Mouse (Mus musculus) layer of hippocampus, postnatal 14 days (tissue): ENCODE data around the gene Myh6. TPM values are rescaled to one million over a fixed set of nuclear protein-coding genes. Genes with fewer than 3 reads are reported as not detected.
"Not testable (repeated sequence)": the region's sequence is repeated elsewhere in the genome, so short reads cannot be mapped to it uniquely, and the experiment has no call there.

Experiments used
- DNase-seq, 2 experiments: peaks; one replicate each; pipeline ENCODE4 v3.0.0; 2021 to 2022; ENCODE audit warnings: low spot score in 2 of 2, mixed read lengths in 1 of 2
- total RNA-seq, 2 experiments: library from RNA; stranded (reverse); gene quantifications; 2 replicates each; pipeline ENCODE4 v1.2.3; 2021

The Myh6 gene
- total RNA-seq, 2 experiments from 2014 or later: 2.0 to 2.8 TPM

DNA sequence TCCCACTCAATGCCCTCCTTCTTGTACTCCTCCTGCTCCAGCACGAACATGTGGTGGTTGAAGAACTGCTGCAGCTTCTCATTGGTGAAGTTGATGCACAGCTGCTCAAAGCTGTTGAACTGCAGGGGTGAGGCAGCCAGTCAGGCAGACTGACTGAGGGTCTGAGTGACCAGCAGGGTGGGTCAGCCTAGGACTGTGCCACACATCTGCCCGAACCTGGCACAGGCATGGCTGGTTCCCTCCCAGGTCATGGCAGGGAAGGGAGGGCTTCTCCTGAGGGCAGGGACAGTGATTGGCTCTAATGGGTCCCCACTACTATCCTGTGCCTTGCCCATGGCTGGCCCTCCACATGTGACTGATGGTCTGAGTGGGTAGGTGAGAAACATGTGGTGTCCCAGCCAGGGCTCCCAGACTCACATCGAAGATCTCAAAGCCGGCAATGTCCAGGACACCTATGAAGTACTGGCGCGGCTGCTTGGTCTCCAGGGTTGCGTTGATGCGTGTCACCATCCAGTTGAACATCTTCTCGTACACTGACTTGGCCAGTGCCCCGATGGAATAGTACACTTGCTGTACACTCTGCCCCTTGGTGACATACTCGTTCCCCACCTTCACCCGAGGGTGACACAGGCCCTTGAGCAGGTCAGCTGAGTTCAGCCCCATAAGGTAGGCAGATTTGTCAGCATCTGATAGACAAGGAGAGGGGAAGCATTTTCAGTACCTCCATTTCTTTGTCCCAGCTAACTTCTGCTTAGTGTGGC is 6.7 kb downstream of the Myh6 start:
- DNase-seq: not testable (repeated sequence)

DNA sequence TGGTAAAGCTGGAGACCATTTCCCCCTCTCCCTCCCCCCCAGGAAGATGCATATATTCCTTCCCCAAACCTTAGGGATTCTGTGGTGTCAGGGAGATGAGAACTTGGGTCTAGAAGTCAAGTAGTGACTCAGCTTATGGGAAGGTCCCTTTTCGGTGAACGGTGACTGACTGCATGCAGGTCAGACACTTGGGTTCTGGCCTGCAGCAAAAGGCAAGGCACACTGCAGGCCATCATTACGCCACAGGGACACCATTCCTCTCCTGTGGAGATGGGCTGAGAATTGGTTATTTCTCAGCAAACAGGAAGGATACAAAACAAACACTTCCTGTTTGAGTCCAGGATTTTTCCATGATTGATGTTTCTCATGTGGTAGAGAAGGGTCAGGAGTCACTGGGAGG is 7.5 kb downstream of the Myh6 start:
- no peak for DNase-seq

DNA sequence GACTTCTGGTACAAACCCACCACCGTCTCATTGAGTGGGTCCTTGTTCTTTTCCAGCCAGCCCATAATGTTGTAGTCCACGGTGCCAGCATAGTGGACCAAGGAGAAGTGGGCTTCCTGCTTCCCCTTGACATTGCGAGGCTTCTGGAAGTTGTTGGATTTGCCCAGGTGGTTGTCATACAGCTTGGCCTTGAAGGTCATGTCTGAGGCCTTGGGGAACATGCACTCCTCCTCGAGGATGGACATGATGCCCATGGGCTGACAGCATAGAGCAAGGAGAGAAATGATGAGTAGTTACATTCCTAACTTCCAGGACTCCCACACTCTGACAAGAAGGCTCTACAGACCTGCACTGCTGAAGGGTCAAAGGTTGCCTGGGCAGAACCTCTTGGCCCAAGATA is 8.2 kb downstream of the Myh6 start:
- no peak for DNase-seq

DNA sequence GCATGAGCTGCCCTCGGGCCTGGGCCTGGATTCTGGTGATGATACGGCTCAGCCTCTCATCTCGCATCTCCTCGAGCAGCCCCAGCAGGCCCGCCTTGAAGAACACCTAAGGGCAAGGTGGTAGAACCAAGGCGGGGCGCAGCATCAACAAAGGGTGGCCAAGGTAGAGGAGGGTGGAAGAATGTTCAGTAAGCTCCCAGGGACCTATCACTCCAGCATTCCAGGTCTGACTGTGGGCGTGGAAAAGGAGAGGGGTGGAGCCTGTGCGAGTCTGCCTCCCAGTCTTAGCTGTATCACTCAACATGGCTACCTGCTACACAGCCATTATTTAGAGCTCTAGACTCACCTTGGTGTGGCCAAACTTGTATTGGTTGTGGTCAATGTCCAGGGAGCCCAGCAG is 10.2 kb downstream of the Myh6 start:
- no peak for DNase-seq

DNA sequence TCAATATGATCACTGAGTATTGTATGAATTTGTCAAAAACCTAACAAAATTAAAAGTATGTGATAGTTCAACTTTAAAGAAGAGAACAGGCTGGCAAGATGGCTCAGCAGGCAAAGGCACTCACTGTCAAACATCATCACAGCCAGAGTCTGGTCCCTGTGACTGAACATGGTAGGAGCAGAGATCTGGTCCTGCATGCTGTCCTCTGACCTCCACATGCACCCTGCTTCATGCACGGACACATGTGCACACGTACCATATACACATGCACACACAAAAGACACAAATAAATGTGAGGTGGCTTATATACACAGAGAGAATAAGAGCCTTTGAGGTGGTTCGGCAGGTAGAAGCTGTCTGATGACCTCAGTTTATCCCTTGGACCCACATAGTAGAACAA is 11.2 kb downstream of the Myh6 start:
- no peak for DNase-seq

DNA sequence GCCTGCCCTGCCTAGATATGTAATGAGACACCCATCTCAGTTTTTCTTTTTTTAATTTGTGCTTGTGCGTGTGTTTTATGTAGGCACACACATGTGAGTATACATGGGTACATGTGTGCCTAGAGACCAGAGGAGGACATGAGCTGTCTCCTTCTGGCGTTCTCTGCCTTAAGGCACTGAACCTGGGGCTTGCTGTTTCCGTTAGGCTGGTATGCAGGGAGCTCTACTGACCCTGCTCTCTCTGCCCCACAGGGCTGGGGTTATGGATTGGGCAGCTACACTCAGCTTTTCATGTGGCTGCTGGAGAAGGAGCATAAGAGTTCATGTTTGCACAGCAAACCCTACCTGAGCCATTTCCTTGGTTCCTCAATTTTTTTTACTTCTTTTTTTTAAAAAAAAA is 12.3 kb downstream of the Myh6 start:
- no peak for DNase-seq

DNA sequence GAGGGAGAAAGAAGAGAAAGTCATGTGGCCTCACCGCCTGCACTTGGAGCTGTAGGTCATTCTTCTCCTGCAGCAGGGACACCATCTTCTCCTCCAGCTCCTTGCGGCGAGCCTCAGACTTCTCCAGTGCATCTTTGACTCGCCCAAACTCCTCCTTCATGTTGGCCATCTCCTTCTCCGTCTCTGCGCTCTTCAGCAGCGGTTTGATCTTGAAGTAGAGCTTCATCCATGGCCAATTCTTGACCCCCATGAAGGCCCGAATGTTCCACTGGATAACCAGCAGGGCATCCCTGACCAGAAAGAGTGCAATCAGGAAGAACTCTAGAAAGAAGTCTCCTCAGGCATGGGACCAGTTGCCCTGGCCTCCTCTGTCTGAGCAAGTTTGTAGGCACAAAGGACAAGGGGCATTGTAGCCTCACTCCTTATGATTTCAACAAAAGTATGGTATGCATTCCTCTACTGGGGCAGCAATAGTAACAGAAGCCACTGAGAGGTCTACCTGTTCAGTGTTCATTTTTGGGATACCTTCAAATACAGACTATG is 13.0 kb downstream of the Myh6 start:
- DNase-seq: no peak

DNA sequence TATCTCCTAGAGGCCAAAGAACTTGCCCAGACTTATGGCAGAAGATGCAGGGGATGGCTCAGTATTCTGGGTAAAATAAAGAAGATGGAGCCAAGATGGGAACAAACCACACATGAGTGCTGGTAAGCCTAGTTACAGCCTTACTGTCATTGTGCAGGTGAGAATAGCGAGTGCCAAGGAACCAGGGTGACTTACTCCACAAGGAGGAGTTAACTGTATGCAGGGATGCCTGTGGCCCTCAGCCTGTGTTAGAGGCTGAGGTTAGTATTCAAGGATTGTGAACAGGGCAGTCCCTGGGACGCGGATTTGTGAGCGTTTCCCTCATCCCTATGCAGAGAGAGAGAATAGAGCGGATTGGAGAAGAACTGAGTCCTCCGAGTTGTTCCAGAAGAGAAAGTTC is 15.1 kb downstream of the Myh6 start:
- no peak for DNase-seq

DNA sequence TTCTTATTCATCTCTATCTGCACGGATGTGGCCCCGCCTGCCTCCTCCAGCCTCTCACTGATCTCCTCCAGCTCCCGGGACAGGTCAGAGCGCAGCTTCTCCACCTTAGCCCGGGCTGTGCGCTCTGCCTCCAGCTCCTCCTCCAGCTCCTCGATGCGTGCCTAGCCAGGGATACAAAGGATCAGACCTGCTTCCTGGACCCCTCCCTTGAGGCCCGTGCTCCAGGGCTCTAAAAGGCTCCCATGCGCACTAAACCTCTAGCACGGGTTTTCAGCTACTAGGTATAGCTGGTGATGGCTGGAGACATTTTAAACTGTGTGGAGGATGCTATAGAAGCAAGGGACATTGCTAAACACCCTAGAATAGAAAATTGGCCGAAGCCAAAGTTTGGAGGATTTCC is 16.2 kb downstream of the Myh6 start:
- DNase-seq: no peak

DNA sequence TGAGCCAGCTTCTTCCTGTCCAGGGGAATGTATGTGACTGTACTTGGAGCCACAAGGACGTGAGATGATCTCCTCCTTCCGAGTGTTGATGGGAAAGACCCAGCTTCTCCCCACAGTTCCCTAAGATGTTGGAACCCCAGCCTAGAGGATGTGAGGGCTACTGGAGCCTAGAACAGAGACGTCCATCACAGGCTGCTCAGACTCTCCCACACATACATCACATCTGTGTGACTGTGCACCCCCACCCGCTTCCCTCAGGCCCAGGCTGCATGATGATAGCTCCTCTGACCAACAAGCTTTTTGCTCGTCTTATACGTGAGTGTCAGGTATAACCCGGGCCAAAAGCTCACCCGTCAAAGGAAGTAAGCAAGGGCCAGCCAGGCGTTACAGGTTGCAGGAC is 17.9 kb downstream of the Myh6 start:
- DNase-seq: no peak

DNA sequence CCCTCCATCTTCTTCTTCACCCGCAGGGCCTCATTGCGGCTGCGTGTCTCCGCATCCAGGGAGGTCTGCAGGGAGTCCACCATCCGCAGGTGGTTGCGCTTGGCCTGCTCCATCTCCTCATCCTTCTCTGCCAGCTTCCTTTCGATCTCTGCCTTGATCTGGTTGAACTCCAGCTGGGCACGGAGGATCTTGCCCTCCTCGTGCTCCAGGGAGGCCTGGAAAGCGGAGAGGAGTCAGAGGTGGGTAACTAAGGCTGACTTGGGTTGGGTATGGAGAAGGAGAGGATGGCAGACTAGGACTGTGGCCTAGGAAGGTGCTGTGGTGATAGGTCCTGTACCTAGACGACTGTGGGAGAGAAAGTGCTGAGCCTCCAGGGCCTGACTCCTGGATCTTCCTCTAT is 19.7 kb downstream of the Myh6 start:
- not testable (repeated sequence) for DNase-seq

DNA sequence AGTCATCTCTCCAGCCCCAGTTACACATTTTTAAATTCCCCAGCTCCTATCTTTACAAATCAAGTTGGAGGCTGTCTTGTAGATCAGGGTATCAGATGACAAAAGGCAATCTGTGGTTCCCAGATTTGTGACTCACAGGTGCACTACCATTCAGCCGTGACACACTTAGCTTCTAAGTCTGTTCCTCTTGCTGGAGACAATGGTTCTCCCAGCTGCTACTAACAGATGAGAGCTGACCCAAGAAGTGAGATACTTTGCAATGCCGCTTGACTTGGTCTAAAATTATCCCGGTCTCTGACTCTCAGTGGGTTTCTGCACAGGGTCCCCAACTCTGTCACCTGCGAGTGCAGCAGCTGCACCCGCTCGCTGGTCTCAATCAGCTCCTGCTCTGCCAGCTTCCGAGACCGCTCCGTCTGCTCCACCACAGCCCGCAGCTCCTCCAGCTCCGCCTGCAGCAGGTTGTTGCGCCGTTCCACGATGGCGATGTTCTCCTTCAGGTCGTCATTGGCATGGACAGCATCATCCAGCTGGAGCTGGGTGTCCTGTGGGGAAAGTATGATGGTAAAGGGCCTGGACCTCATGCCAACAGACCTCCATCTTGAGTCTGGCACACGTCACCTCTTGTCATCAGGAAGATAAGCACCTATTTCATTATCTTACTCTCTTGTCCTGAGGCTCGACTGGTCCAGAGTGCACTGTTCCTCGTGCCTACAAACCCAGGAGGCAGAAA is 20.6 kb downstream of the Myh6 start:
- no peak for DNase-seq

DNA sequence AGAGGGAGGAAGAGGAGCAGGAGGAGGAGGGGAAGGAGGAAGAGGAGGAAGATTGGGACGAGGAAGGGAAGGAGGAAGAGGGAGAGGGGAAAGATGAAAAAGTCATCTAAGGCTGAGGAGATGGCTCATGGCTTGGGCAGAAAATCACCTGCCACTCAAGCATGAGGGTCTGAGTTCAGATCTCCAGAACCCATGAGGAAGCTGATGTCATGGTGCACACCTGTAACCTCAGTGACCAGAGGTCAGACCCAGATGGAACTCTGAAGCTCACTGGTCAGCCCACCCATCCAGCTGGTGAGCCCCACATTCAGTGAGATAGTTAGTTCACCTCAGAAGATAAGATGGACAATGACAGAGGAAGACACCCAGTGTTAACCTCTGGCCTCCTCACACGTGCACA is 21.8 kb downstream of the Myh6 start:
- DNase-seq: no peak

DNA sequence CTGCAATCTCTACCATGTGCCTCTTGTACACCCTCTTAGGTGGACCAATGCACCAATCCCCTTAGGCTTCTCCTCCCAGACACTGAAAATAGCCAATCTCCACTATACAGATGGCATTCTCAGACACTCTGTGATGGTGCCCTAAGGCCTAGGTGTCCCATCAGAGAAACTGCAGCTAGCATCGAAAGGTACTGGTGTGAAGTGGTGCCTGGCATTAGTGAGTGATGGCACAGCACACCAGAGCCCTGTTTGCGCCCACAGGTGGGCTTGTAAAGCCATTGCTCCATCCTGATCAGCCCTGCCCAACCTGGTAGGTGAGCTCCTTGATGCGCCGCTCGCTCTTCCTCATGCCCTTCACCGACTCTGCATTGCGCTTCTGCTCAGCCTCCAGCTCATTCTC is 22.8 kb downstream of the Myh6 start:
- no peak for DNase-seq

DNA sequence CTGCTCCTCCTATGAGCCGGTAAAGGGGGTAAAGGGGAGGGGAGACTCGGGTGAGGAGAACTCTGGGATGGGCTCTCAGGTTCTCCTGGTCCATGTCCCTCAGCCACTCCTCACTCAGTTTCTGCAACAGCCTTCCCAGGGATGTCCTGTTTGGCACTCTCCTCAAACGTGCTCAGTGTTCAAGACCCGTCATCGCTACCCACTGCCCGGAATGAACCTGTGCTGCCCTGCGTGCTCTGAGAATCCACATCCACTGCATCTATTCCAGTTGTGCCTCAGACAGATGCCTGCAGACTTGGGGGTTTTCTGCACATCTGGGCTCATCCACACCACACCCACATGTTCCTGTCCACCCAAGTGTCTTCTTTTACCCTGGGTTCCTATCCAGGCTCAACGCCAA is 24.2 kb downstream of the Myh6 start:
- DNase-seq: no peak

DNA sequence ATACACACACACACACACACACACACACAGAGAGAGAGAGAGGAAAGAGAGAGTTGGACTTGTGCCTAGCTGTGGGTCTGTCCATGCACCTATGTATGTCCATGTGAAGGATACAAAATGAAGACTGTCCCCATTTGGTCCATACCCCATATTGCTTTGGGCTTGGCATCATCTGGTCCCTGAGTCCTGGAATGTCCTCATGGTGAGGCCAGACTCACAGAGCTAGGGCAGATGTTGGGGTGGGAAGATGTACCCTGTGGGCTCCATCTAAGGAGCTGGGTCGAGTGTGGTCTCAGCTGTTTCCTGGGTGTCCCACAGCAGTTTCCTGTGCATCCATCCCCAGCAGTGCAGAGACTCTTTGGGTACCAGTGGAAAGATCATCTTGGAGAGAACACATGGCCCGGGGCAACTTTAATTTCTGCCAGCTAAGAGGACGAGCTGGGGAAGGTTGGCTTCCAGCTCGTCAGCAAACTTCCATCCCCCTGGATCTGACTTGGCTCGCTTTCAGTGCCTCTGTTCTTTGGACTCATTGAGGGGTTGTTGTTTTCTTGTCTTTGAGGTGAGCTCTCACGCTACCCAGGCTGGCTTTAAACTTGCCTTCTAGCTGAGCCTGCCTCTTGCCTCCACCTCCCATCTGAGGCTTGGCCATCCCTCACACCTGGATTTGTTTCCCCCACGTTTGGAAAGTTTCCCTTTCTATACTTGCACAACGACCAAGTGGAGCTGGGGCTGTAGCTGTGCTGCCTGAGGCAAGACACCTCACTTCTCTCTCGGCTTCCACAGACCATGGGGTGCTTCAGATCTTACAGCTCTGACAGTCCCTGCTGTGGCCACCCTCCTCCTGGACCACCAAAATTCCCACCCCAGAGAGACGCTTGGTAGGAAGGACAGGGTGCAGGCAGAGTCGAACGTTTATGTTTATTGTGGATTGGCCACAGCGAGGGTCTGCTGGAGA is 25.4 kb downstream of the Myh6 start:
- DNase-seq: no peak

DNA sequence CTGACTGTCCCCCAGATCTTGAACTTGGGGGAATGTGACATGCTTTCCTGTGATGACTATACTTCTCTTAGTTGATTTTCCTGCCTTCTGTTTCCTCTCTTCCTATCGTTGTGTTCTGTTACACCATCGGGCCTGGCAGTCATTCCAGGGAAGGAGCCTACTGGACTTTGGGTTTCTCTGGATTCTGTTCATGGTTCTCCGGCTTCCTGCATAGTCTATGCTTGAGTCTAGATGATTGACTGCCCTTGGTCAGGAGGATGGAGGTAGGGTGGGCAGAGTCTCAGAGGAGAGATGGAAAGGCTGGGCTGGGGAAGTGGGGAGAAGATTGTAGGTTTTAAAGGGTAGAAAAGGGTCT is 26.6 kb downstream of the Myh6 start:
- no peak for DNase-seq

DNA sequence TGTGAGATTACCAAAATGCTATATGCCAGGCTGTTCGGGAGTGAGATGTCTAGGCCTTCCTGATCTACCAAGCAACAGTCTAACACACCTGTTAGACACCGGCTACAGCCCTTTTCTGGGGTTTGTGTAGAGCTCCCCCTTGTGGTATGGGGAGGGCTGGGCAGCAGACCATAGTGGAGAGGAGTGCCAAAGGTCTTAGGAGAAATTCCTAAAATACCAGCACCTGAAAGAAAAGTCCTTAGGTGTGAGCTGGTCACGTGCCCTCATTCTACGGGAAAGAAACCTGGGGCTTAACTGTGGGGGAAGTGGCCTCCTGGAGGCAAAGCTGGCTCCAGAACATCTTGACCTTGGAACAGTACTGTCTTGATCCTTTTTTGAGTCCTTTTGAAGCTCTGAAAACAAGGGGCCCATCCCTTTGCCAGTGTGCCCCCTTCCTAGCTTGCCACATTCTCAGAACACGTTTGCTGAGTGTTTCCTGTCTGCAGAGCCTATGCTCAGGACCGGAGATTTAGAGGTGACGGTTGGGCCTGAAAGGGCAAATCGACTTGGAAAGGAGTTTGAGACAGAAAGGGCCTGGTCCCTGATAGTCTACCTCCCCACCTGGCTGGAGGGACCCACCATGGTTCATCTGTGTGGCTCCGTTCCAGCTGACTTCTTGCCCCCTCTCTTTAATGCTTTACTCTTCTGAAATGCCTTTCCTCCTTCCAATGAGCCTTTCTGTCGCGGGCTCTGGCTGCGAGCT is 27.1 kb downstream of the Myh6 start:
- DNase-seq: peak; percentile 37 to 42

DNA sequence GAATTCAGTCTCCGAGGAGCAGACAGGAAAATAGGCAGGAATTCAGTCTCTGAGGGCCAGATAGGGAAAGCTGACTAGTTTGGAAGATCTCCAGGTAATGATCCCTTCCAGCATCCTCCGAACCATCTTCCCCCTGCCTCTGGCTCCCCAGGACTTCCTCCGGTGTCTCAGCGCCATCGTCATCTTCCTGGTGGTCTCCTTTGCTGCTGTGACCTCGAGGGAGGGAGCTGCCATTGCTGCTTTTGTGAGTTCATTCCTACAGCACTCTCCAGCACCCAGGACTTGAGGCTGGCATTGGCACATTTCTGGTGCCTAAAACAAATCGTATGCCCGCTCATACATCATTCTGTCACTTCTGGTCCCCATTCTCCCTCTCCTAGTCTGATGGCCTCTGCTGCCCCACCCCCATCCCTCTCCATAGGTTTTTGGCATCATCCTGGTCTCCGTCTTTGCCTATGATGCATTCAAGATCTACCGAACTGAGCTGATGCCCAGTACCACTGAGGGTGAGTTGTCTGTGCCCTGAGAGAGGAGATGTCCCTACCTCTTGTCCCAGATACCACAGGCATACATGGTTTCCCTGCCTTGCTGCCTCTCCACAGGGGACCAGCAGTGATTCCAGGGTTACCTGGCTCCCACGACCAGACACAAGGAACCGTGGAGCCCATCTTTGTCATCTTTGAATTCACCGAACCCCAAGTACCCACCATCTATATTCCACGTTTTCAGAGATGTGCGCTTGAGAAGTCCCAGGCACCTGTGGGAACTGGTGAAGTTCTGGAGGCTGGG is 28.1 kb downstream of the Myh6 start:
- DNase-seq: no peak
